Mouse (Mus musculus): Measurements from ENCODE around the gene Rhoh.

GRCm38 (mm10) chr5:65885699-65886443 lies 24.9 kb downstream of the Rhoh start:
- TF ChIP-seq CTCF (IDR thresholded peaks at IDR 0.05; ENCODE audit: extremely low read depth, insufficient read length, insufficient replicate concordance, low read depth, low read length) = no peak
- TF ChIP-seq POLR2A (IDR thresholded peaks at IDR 0.05; ENCODE audit: low read depth, low read length) = no peak
